Mouse (Mus musculus): ENCODE measurements around the gene Mrps18b. TPM values are rescaled to one million over a fixed set of nuclear protein-coding genes. Genes with fewer than 3 reads are reported as not detected.

The Mrps18b gene
- polyA plus RNA-seq, 1 experiment from 2014 or later, result 123 TPM

DNA sequence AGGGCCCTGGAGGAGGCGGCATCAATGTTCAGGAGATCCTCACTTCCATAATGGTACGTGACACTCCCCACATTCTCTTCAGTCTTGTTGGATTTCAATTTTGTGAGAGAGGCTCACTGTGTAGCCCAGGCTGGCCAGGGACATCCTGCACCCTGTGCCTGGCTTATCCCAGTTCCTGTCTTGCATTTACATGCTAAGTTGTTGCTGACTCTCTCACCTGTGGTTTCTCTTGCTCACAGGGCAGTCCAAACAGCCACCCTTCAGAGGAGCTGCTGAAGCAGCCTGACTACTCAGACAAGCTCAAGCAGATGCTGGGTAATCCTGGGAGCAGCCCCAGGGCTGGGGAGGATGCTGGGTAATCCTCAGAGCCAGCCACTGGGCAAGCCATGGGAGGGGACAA, 13.3 kb upstream of the Mrps18b start:
- Histone ChIP-seq H3K36me3 (peaks cover 81% of the 10 kb centered on the region), H3K4me1 (peaks cover 46% of the 10 kb centered on the region), H3K4me2 (no peak overlapping the region), H3K9ac (no peak overlapping the region), H3K27ac (0 out of 2 replicates have a peak overlapping the region, but pooled peaks have one; percentile 8), H3K9me3 (replicated peaks) (no peaks in the 10 kb centered on the region), H3K4me3 (no peak overlapping the region), H3K27me3 (replicated peaks) (no peaks in the 10 kb centered on the region)
- no peak for ATAC-seq
- 96% methylated on average over 2 of the region's 2 CpGs for WGBS (ENCODE audit: insufficient replicate concordance)

- Histone ChIP-seq H3K9me3 (replicated peaks) (no peaks in the 10 kb centered on the region), H3K4me3 (no peak overlapping the region), H3K27me3 (replicated peaks) (no peaks in the 10 kb centered on the region), H3K36me3 (peaks cover 98% of the 10 kb centered on the region), H3K9ac (peak overlapping the region; percentile 42), H3K4me1 (peaks cover 63% of the 10 kb centered on the region), H3K4me2 (peak overlapping the region; percentile 45), H3K27ac (peak overlapping the region; percentile 73)
- ATAC-seq, result peak; percentile 84
- 12% methylated on average over 1 of the region's 1 CpGs for WGBS (ENCODE audit: insufficient replicate concordance)
These were observed 11.3 kb upstream of the Mrps18b start for GRCm38 (mm10) chr17:35927471-35927870.

DNA sequence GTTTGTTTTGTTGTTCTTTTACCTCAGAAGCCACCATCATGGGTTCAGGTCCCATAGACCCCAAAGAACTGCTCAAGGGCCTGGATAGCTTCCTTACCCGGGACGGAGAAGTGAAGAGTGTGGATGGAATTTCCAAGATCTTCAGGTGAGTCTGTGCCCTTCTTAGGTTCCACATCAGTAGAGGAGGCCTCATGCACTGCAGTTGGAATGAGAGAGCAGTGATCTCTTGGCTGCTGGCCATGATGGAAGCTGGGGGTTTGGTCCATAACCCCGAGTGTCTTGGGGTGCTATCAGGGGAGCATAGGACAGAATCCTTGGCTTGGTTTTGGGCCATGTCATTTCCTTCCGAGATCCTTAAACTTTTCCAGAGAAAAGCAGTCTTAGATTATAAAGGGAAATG, 7.1 kb upstream of the Mrps18b start:
- no peak for ATAC-seq
- H3K27ac ChIP-seq, result no peak overlapping the region
- no peaks in the 10 kb centered on the region for H3K9me3 ChIP-seq (replicated peaks)
- peaks cover 87% of the 10 kb centered on the region for H3K4me1 ChIP-seq
- no peak overlapping the region for H3K9ac ChIP-seq
- H3K4me3 ChIP-seq, result no peak overlapping the region
- no peak overlapping the region for H3K4me2 ChIP-seq
- no peaks in the 10 kb centered on the region for H3K27me3 ChIP-seq (replicated peaks)
- 87% methylated on average over 4 of the region's 4 CpGs for WGBS (ENCODE audit: insufficient replicate concordance)
- peaks cover 75% of the 10 kb centered on the region for H3K36me3 ChIP-seq

DNA sequence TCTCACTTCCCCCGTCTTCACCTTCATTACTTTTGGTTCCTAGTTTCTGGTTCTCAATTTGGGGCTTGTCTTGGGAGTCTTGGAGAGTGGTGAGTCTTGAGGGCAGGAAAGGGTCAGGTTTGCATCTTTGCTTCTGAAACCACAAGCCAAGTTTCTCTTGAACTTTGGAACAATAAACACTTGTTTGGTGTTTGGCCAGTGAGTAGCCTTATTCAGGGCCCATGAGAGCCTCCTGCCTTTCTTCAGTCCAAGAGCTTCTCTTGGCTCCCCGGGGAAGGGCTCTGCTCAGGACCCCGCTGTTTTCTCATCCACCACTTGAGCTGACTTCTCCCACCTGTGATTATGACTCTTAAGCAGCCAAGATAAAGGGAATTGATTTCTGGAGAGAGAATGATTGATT, 6.4 kb upstream of the Mrps18b start:
- WGBS (ENCODE audit: insufficient replicate concordance), result 80% methylated on average over 3 of the region's 3 CpGs
- Histone ChIP-seq H3K4me3 (no peak overlapping the region), H3K9me3 (replicated peaks) (no peaks in the 10 kb centered on the region), H3K27me3 (replicated peaks) (no peaks in the 10 kb centered on the region), H3K4me1 (peaks cover 80% of the 10 kb centered on the region), H3K27ac (peak overlapping the region; percentile 62), H3K4me2 (no peak overlapping the region), H3K36me3 (peaks cover 72% of the 10 kb centered on the region), H3K9ac (no peak overlapping the region)
- no peak for ATAC-seq

GRCm38 (mm10) chr17:35921710-35922109, 5.5 kb upstream of the Mrps18b start:
- WGBS (ENCODE audit: insufficient replicate concordance), result 92% methylated on average over 4 of the region's 4 CpGs
- ATAC-seq, result no peak
- Histone ChIP-seq H3K27ac (peak overlapping the region; percentile 99; the same call in 1 of the 2 replicates), H3K9ac (no peak overlapping the region), H3K4me3 (no peak overlapping the region), H3K4me1 (peaks cover 72% of the 10 kb centered on the region), H3K9me3 (replicated peaks) (no peaks in the 10 kb centered on the region), H3K27me3 (replicated peaks) (no peaks in the 10 kb centered on the region), H3K36me3 (peaks cover 70% of the 10 kb centered on the region), H3K4me2 (no peak overlapping the region)

DNA sequence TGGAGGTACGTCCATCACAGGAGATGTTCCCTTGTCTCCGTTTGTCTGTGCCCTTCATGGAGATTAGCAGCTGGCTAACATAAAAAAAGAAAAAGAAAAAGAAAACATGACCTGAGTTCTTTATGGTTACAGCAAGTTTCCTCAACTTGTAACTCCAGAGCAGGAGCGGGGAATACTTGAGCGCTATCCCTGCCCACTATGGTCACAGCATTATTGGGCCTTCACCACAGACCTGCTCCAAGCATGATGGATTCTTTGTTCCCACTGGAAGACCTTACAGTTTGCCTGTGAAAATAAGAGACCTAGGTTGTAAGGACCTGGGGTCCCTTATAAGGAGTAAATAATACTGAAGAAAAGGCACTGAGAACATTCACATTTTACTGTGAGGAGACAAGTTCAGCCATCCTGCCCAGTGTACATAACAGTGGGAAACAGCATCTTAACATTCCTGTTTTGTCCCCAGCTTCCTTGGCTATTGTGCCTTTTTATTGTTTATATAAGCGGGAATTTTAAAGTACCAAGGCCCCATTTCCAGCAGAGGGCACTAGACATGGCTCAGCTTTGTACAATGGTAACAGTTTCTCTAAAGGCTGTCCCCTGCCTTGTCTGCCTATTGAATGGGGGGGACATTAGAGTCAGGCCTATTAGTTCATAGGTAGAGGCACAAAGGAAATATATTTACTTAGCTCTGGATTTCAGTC, 4.8 kb upstream of the Mrps18b start:
- Histone ChIP-seq H3K36me3 (peaks cover 63% of the 10 kb centered on the region), H3K9me3 (replicated peaks) (no peaks in the 10 kb centered on the region), H3K9ac (peak overlapping the region; percentile 97), H3K27ac (peak overlapping the region; percentile 99), H3K4me3 (no peak overlapping the region), H3K4me2 (peak overlapping the region; percentile 85), H3K4me1 (peaks cover 65% of the 10 kb centered on the region), H3K27me3 (replicated peaks) (no peaks in the 10 kb centered on the region)
- WGBS (ENCODE audit: insufficient replicate concordance), result 78% methylated on average over 5 of the region's 5 CpGs
- ATAC-seq, result no peak

GRCm38 (mm10) chr17:35920384-35920783, 4.2 kb upstream of the Mrps18b start:
- Histone ChIP-seq H3K4me2 (peak overlapping the region; percentile 85), H3K27ac (peak overlapping the region; percentile 99), H3K4me1 (peaks cover 63% of the 10 kb centered on the region), H3K27me3 (replicated peaks) (no peaks in the 10 kb centered on the region), H3K4me3 (peak overlapping the region; percentile 86), H3K9me3 (replicated peaks) (no peaks in the 10 kb centered on the region), H3K9ac (peak overlapping the region; percentile 97), H3K36me3 (peaks cover 56% of the 10 kb centered on the region)
- no peak for ATAC-seq
- WGBS (ENCODE audit: insufficient replicate concordance), result 65% methylated on average over 1 of the region's 1 CpGs

- Histone ChIP-seq H3K4me1 (peaks cover 63% of the 10 kb centered on the region), H3K27ac (peak overlapping the region; percentile 99), H3K27me3 (replicated peaks) (no peaks in the 10 kb centered on the region), H3K4me2 (peak overlapping the region; percentile 85), H3K36me3 (peaks cover 51% of the 10 kb centered on the region), H3K4me3 (peak overlapping the region; percentile 86), H3K9me3 (replicated peaks) (no peaks in the 10 kb centered on the region), H3K9ac (peak overlapping the region; percentile 97)
- 10% methylated on average over 6 of the region's 6 CpGs for WGBS (ENCODE audit: insufficient replicate concordance)
- ATAC-seq, result peak; percentile 44
These were observed 3.7 kb upstream of the Mrps18b start for GRCm38 (mm10) chr17:35919864-35920301.

- ATAC-seq, result peak; percentile 31
- Histone ChIP-seq H3K4me3 (peak overlapping the region; percentile 86), H3K4me2 (peak overlapping the region; percentile 85), H3K9ac (peak overlapping the region; percentile 97), H3K27ac (peak overlapping the region; percentile 99), H3K9me3 (replicated peaks) (no peaks in the 10 kb centered on the region), H3K27me3 (replicated peaks) (no peaks in the 10 kb centered on the region), H3K4me1 (peaks cover 63% of the 10 kb centered on the region), H3K36me3 (peaks cover 51% of the 10 kb centered on the region)
- 5% methylated on average over 7 of the region's 7 CpGs for WGBS (ENCODE audit: insufficient replicate concordance)
These were observed 3.0 kb upstream of the Mrps18b start for GRCm38 (mm10) chr17:35919060-35919715.

- peak overlapping the region; percentile 99 for H3K27ac ChIP-seq
- H3K36me3 ChIP-seq, result peaks cover 51% of the 10 kb centered on the region
- peak overlapping the region; percentile 97 for H3K9ac ChIP-seq
- no peaks in the 10 kb centered on the region for H3K9me3 ChIP-seq (replicated peaks)
- 0% methylated on average over 11 of the region's 11 CpGs for WGBS (ENCODE audit: insufficient replicate concordance)
- H3K4me2 ChIP-seq, result peak overlapping the region; percentile 85
- H3K4me1 ChIP-seq, result peaks cover 63% of the 10 kb centered on the region
- H3K27me3 ChIP-seq (replicated peaks), result no peaks in the 10 kb centered on the region
- H3K4me3 ChIP-seq, result peak overlapping the region; percentile 86
- ATAC-seq, result no peak
These were observed 2.3 kb upstream of the Mrps18b start for GRCm38 (mm10) chr17:35918276-35919059.

DNA sequence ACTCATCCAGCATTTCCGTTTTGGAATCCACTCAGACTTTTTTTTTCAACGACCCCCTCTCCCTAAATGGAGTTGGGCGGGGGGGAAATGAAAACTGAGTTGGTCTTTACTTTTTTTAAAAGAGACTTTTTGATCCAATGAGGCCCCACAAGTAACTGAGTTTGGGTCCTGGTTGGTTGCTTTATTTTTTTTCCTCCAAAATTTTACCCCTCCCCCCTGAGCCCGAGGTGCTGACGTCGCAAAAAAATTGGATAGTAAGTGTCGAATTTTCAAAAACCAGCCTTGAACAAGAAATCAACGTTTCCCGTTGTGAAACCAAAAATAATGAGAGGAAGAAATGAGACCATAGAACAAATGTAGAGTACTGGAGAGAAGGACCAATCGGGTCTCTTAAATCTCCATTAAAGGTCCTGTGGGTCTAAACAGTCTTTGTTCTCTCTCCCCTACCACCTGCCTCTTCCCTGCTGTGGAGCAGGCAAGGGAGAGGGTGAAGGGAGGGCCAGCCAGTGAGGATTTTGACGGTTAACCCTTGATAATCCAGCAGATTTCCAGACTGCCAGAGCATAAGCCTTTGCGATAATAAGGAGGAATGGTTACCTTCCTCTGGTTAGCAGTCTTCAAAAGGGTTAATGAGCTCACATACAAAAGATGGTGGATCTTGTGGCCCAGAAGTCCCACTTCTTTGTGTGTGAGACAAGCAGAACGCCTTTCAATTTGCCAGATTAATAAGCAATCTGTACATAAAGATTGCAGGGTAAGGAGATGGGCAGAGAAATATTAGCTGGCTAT, 1.5 kb upstream of the Mrps18b start:
- Histone ChIP-seq H3K27ac (peak overlapping the region; percentile 99), H3K4me2 (peak overlapping the region; percentile 85), H3K27me3 (replicated peaks) (no peaks in the 10 kb centered on the region), H3K36me3 (peaks cover 51% of the 10 kb centered on the region), H3K4me1 (peaks cover 67% of the 10 kb centered on the region), H3K9me3 (replicated peaks) (no peaks in the 10 kb centered on the region), H3K4me3 (peak overlapping the region; percentile 86), H3K9ac (peak overlapping the region; percentile 97)
- under 1% methylated on average over 13 of the region's 13 CpGs for WGBS (ENCODE audit: insufficient replicate concordance)
- ATAC-seq, result no peak
